Mouse (Mus musculus) intestine, postnatal 0 days (tissue): ENCODE results near the gene Sun1. TPM values are rescaled to one million over a fixed set of nuclear protein-coding genes. Genes with fewer than 3 reads are reported as not detected.

Source experiments
- ATAC-seq: fragments of 200-750 bp; cut with Nextera tagmentation; 2 replicates; pipeline ENCODE4 v1.8.0; 2017; ENCODE audit warnings: mild to moderate bottlenecking, moderate TSS enrichment, moderate library complexity
- H3K27ac ChIP-seq: fragments of 300-500 bp; sonication (generic); 2 replicates; pipeline ENCODE4 v1.5.1; 2014; ENCODE audit warnings: mild to moderate bottlenecking, low read depth, low read length, moderate library complexity
- H3K27me3 ChIP-seq: fragments of 300-500 bp; sonication (generic); replicated peaks from 2 replicates; pipeline ENCODE4 v1.6.1; 2014; ENCODE audit warnings: low read length, mixed read lengths; ENCODE audit not compliant: control insufficient read depth, insufficient read depth
- H3K36me3 ChIP-seq: fragments of 300-500 bp; sonication (generic); 2 replicates; pipeline ENCODE4 v1.6.1; 2014; ENCODE audit warnings: mild to moderate bottlenecking, moderate library complexity; ENCODE audit not compliant: control insufficient read depth, insufficient read depth
- H3K4me1 ChIP-seq: fragments of 300-500 bp; sonication (generic); replicated peaks from 2 replicates; pipeline ENCODE4 v1.6.1; 2014; ENCODE audit warnings: antibody characterized with exemption, low read length, mixed read lengths; ENCODE audit not compliant: control insufficient read depth, insufficient read depth
- H3K4me2 ChIP-seq: fragments of 300-500 bp; sonication (generic); replicated peaks from 2 replicates; pipeline ENCODE4 v1.6.1; 2014; ENCODE audit warnings: low read depth, mild to moderate bottlenecking, moderate library complexity
- H3K4me3 ChIP-seq: fragments of 300-500 bp; sonication (generic); 2 replicates; pipeline ENCODE4 v1.5.1; 2014; ENCODE audit warnings: low read depth, low read length
- H3K9ac ChIP-seq: fragments of 300-500 bp; sonication (generic); 2 replicates; pipeline ENCODE4 v1.6.1; 2014; ENCODE audit warnings: mild to moderate bottlenecking, low read depth, low read length
- H3K9me3 ChIP-seq: fragments of 300-500 bp; sonication (generic); 2 replicates; pipeline ENCODE4 v1.6.1; 2016; ENCODE audit warnings: mixed run types; ENCODE audit not compliant: control insufficient read depth
- CTCF ChIP-seq: sonication (generic); IDR thresholded peaks from 2 replicates; pipeline ENCODE4 v1.5.1; 2016; ENCODE audit warnings: low read depth, mild to moderate bottlenecking, control low read depth, antibody characterized with exemption, moderate library complexity
- WGBS: fragments of 180-500 bp; shearing (Covaris S2); extraction: QIAGEN DNeasy Blood & Tissue Kit; methylation state at CpG from one replicate; pipeline ENCODE4 v1.1.7; 2014; 5-methylcytosine and 5-hydroxymethylcytosine counted together
- polyA plus RNA-seq: library from polyadenylated mRNA; unstranded; fragments of >200 nt; fragmentation: Nextera tagmentation; extraction: Ambion mirVana; gene quantifications from 2 replicates; pipeline ENCODE4 v1.2.1, GENCODE M21; 2015

Gene Sun1
- polyA plus RNA-seq, 1 experiment from 2014 or later, result 12.2 TPM

DNA sequence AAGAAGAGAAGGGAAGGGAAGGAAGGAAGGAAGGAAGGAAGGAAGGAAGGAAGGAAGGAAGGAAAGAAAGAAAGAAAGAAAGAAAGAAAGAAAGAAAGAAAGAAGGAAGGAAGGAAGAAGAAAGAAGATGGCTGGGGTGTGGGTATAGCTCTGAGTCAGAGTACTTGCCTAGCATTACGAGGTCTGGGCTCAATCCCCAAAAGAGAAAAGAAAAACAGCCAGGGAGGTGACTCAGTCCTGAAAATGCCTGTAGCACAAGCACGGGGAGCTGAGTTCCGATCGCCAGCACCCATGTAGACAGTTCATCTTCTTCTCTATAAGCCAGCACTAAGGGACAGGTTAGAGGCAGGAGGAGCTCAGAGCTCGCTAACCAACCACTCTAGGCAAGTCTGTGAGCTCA, 10.7 kb upstream of the Sun1 start:
- Histone ChIP-seq H3K36me3 (peaks cover 21% of the 10 kb centered on the region), H3K4me1 (no peaks in the 10 kb centered on the region), H3K27ac (no peak overlapping the region), H3K4me2 (no peak overlapping the region), H3K4me3 (no peak overlapping the region), H3K27me3 (no peaks in the 10 kb centered on the region), H3K9me3 (no peaks in the 10 kb centered on the region), H3K9ac (no peak overlapping the region)
- no peak for ATAC-seq
- no peak for TF ChIP-seq CTCF
- 91% methylated on average over 5 of the region's 5 CpGs for WGBS

DNA sequence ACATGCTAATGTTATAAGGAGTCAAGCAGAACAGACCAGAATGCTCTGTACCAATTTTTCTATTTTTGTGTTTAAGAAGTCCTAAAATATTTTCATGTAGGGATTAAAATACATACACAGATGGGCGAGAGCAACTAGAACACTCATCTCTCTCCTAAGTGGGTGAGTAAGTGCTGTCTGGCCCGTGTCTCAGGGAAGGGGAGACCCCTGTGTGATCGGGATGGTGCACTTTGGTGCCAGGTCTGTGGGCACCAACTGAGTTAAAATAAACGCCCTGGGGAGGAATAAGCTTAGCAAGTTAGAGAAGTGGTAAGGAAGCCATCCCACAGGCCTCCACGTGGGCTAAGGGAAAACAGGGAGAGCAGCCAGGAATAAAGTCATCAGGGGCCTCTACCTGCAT, 9.5 kb upstream of the Sun1 start:
- TF ChIP-seq CTCF, result no peak
- Histone ChIP-seq H3K27me3 (no peaks in the 10 kb centered on the region), H3K9me3 (no peaks in the 10 kb centered on the region), H3K27ac (no peak overlapping the region), H3K36me3 (peaks cover 9% of the 10 kb centered on the region), H3K4me2 (no peak overlapping the region), H3K9ac (no peak overlapping the region), H3K4me1 (no peaks in the 10 kb centered on the region), H3K4me3 (no peak overlapping the region)
- no peak for ATAC-seq
- 73% methylated on average over 5 of the region's 5 CpGs for WGBS

DNA sequence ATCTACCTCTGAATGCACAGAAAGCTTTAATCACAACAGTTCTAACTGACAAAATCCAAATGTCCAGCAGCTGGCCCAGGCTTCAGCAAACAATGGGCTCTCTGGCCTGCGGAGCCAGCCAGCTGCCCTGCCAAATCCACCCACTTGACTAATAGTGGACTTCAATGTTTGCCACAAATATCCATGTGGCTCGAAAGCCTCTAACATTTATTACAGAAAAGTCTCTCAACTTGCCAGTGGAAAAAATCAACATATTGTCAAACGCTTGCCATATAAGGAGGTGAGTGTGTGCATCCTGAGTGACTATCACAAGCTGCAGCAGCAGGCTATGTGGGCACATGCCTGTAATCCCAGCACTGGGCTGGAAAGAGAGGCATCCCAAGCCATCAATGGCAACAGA, 1.7 kb upstream of the Sun1 start:
- Histone ChIP-seq H3K4me1 (peaks cover 16% of the 10 kb centered on the region), H3K27ac (no peak overlapping the region), H3K9me3 (no peaks in the 10 kb centered on the region), H3K4me2 (no peak overlapping the region), H3K27me3 (no peaks in the 10 kb centered on the region), H3K36me3 (no peaks in the 10 kb centered on the region), H3K9ac (no peak overlapping the region), H3K4me3 (no peak overlapping the region)
- no peak for TF ChIP-seq CTCF
- 67% methylated on average over 3 of the region's 3 CpGs for WGBS
- no peak for ATAC-seq

DNA sequence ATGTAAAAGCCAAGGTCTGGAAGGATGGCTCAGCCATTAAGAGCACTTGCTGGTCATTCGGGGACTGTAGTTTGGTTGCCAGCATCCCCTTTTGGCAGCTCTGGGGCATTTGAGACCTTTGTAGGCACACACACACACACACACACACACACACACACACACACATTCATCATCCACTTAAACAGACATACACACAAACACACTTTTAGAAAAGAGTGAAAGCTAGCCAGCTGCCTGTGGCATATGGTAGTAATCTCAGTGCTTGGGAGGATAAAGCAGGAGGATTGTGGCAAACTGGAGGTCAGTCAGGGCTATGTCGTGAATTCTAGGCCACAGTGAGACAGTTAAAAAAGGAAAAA, 822 bp upstream of the Sun1 start:
- no peak for TF ChIP-seq CTCF
- WGBS, result 50% methylated on average over 2 of the region's 2 CpGs
- peaks cover 16% of the 10 kb centered on the region for H3K4me1 ChIP-seq
- no peaks in the 10 kb centered on the region for H3K27me3 ChIP-seq
- H3K9ac ChIP-seq, result peak overlapping the region; percentile 56; the same call in 1 of the 2 replicates
- peak overlapping the region; percentile 67 for H3K4me3 ChIP-seq
- H3K36me3 ChIP-seq, result no peaks in the 10 kb centered on the region
- H3K4me2 ChIP-seq, result peak overlapping the region; percentile 83
- H3K27ac ChIP-seq, result no peak overlapping the region
- ATAC-seq, result no peak
- no peaks in the 10 kb centered on the region for H3K9me3 ChIP-seq

DNA sequence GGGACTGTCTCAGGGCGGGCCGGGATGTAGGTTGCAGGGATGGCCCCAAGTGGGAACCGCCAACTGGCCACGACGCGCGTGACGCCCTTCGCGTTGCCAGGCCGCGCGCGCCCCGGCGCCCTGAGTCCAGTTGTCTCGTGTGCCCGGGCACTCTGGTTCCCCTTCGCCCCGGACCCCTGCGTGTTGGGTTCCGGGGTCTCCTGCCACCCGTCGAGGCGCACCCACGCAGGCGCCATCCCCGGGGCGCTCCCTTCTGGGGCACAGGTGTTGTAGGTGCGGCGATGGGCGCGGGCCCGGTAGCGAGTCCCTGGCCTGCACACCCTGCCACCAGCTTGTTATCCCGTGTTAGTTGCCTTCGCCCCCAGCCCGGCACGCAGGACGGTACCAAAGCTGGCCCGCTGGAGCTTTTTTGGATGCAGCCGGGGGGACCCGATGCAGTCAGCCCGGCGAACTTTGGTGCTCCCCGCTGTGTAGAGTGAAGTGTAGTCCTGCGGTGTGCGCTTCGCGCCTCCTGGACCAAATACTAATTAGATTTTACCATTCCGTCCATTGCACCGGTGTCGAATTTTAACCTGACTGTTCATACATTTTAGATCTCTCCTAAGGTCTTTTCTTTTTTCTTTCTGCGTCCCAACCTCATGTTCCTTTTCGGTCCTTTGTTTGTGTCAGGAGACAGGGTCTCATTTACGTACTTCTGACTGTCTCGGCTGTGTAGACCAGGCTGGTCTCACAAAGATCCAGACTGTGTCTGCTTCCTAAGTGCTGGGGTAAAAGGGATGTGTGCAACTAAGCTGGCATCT, 533 bp downstream of the Sun1 start:
- no peaks in the 10 kb centered on the region for H3K36me3 ChIP-seq
- WGBS, result 2% methylated on average over 52 of the region's 57 CpGs
- peak overlapping the region; percentile 67 for H3K4me3 ChIP-seq
- H3K9ac ChIP-seq, result peak overlapping the region; percentile 56
- H3K27ac ChIP-seq, result peak overlapping the region; percentile 31
- H3K9me3 ChIP-seq, result no peaks in the 10 kb centered on the region
- peak; percentile 43 for ATAC-seq
- peaks cover 16% of the 10 kb centered on the region for H3K4me1 ChIP-seq
- H3K4me2 ChIP-seq, result peak overlapping the region; percentile 83
- TF ChIP-seq CTCF, result no peak
- no peaks in the 10 kb centered on the region for H3K27me3 ChIP-seq

DNA sequence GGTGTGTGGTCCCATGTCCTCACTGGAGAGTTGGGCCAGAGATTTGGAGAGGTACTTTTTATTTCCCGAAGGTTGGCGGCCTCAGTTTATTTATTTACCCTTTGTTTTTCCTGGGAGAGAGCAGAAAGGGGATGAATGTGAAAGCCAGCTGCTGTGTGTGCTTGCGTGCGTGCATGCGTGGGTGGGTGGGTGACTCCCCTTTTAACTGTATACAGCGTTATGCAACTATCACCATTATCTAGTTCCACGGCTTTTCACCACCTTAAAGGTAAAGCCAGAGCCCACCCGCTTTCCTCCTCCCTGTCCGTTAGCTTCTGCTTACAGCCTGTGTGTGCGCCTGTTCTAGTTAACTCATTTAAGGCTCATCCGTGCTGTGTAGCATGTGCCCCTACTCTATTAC, 1.7 kb downstream of the Sun1 start:
- no peak overlapping the region for H3K27ac ChIP-seq
- H3K9me3 ChIP-seq, result no peaks in the 10 kb centered on the region
- H3K36me3 ChIP-seq, result no peaks in the 10 kb centered on the region
- peaks cover 13% of the 10 kb centered on the region for H3K4me1 ChIP-seq
- H3K4me2 ChIP-seq, result peak overlapping the region; percentile 83; the same call in 1 of the 2 replicates
- no peak overlapping the region for H3K9ac ChIP-seq
- no peak for TF ChIP-seq CTCF
- 69% methylated on average over 11 of the region's 11 CpGs for WGBS
- H3K27me3 ChIP-seq, result no peaks in the 10 kb centered on the region
- no peak for ATAC-seq
- H3K4me3 ChIP-seq, result peak overlapping the region; percentile 67; the same call in 1 of the 2 replicates

DNA sequence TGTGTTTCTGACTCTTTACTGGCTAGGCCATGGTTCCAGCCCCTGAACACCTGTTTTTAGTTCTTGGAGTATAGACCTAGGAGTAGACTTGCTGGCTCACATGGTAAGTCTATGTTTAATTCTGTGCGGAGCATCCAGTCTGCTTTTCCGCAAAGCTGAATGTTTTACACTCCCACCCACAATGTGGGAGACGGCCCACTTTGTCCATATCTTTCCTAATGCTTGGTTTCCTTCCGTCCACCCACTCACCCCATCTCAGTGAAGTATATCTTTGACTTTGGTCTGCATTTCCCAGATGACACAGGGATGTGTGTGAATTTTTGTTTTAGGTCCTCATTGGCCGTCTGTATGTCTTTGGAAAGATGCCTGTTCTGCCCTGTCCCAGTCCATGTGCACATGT, 2.9 kb downstream of the Sun1 start:
- no peak for TF ChIP-seq CTCF
- Histone ChIP-seq H3K36me3 (no peaks in the 10 kb centered on the region), H3K4me2 (no peak overlapping the region), H3K9me3 (no peaks in the 10 kb centered on the region), H3K9ac (no peak overlapping the region; the same call in 1 of the 2 replicates), H3K4me3 (no peak overlapping the region), H3K27ac (no peak overlapping the region), H3K4me1 (peaks cover 13% of the 10 kb centered on the region), H3K27me3 (no peaks in the 10 kb centered on the region)
- no peak for ATAC-seq
- WGBS, result 88% methylated on average over 5 of the region's 5 CpGs
